Mouse (Mus musculus) liver, postnatal 0 days (tissue): ENCODE data around the gene Zc3h12a.

Experiments used
- CTCF ChIP-seq: sonication (generic); IDR thresholded peaks from 2 replicates; pipeline ENCODE4 v1.5.1; 2016; ENCODE audit warnings: antibody characterized with exemption, low read depth
- EP300 ChIP-seq: IDR thresholded peaks from 2 replicates; pipeline ENCODE4 v1.6.1; 2016; ENCODE audit warnings: antibody characterized with exemption, low read depth, mild to moderate bottlenecking

GRCm38 (mm10) chr4:125173150-125173549 is 45.5 kb upstream of the Zc3h12a start:
- no peak for TF ChIP-seq EP300
- no peak for TF ChIP-seq CTCF
